Mouse (Mus musculus): Measurements from ENCODE around the gene Supt20. TPM values are rescaled to one million over a fixed set of nuclear protein-coding genes. Genes with fewer than 3 reads are reported as not detected.

The Supt20 gene
- polyA plus RNA-seq, 1 experiment from 2014 or later, result 111 TPM

- Histone ChIP-seq H3K4me2 (replicated peaks; ENCODE audit: low read depth, low read length) (no peak overlapping the region), H3K4me3 (ENCODE audit: low read depth, low read length) (no peak overlapping the region), H3K27me3 (ENCODE audit: control insufficient read depth, insufficient read depth, low read length) (no peaks in the 10 kb centered on the region), H3K4me1 (ENCODE audit: control insufficient read depth, insufficient read depth, low read length) (no peaks in the 10 kb centered on the region), H3K27ac (ENCODE audit: low read length) (no peak overlapping the region), H3K36me3 (ENCODE audit: control insufficient read depth, insufficient read depth, low read length) (no peaks in the 10 kb centered on the region), H3K9ac (replicated peaks; ENCODE audit: low read depth, low read length) (no peak overlapping the region), H3K9me3 (ENCODE audit: control insufficient read depth, low read depth, low read length) (no peaks in the 10 kb centered on the region)
- 54% methylated on average over 5 of the region's 5 CpGs for WGBS
- no peak for ATAC-seq (ENCODE audit: insufficient number of reproducible peaks, insufficient read depth, low FRiP score, low read depth)
These were observed 30.2 kb upstream of the Supt20 start for GRCm38 (mm10) chr3:54662411-54662810.

- 61% methylated on average over 3 of the region's 3 CpGs for WGBS
- ATAC-seq (ENCODE audit: insufficient number of reproducible peaks, insufficient read depth, low FRiP score, low read depth), result no peak
- H3K9ac ChIP-seq (replicated peaks; ENCODE audit: low read depth, low read length), result no peak overlapping the region
- H3K4me3 ChIP-seq (ENCODE audit: low read depth, low read length), result no peak overlapping the region
- H3K4me1 ChIP-seq (ENCODE audit: control insufficient read depth, insufficient read depth, low read length), result 0 out of 2 replicates have a peak, but pooled peaks cover 4% of the 10 kb centered on the region
- no peaks in the 10 kb centered on the region for H3K27me3 ChIP-seq (ENCODE audit: control insufficient read depth, insufficient read depth, low read length)
- no peak overlapping the region for H3K27ac ChIP-seq (ENCODE audit: low read length)
- no peaks in the 10 kb centered on the region for H3K36me3 ChIP-seq (ENCODE audit: control insufficient read depth, insufficient read depth, low read length)
- H3K9me3 ChIP-seq (ENCODE audit: control insufficient read depth, low read depth, low read length), result no peaks in the 10 kb centered on the region
- no peak overlapping the region for H3K4me2 ChIP-seq (replicated peaks; ENCODE audit: low read depth, low read length)
These were observed 24.5 kb upstream of the Supt20 start for GRCm38 (mm10) chr3:54668141-54668540.

- no peak for ATAC-seq (ENCODE audit: insufficient number of reproducible peaks, insufficient read depth, low FRiP score, low read depth)
- H3K4me3 ChIP-seq (ENCODE audit: low read depth, low read length), result no peak overlapping the region
- 80% methylated on average over 6 of the region's 6 CpGs for WGBS
- no peak overlapping the region for H3K4me2 ChIP-seq (replicated peaks; ENCODE audit: low read depth, low read length)
- peaks cover 4% of the 10 kb centered on the region; the same call in 1 of the 2 replicates for H3K4me1 ChIP-seq (ENCODE audit: control insufficient read depth, insufficient read depth, low read length)
- no peak overlapping the region for H3K9ac ChIP-seq (replicated peaks; ENCODE audit: low read depth, low read length)
- no peak overlapping the region for H3K27ac ChIP-seq (ENCODE audit: low read length)
- H3K9me3 ChIP-seq (ENCODE audit: control insufficient read depth, low read depth, low read length), result no peaks in the 10 kb centered on the region
- no peaks in the 10 kb centered on the region for H3K36me3 ChIP-seq (ENCODE audit: control insufficient read depth, insufficient read depth, low read length)
- H3K27me3 ChIP-seq (ENCODE audit: control insufficient read depth, insufficient read depth, low read length), result no peaks in the 10 kb centered on the region
These were observed 23.9 kb upstream of the Supt20 start for GRCm38 (mm10) chr3:54668722-54669121.

- Histone ChIP-seq H3K4me2 (replicated peaks; ENCODE audit: low read depth, low read length) (no peak overlapping the region), H3K9me3 (ENCODE audit: control insufficient read depth, low read depth, low read length) (no peaks in the 10 kb centered on the region), H3K4me3 (ENCODE audit: low read depth, low read length) (no peak overlapping the region), H3K9ac (replicated peaks; ENCODE audit: low read depth, low read length) (no peak overlapping the region), H3K4me1 (ENCODE audit: control insufficient read depth, insufficient read depth, low read length) (peaks cover 4% of the 10 kb centered on the region; the same call in 1 of the 2 replicates), H3K27ac (ENCODE audit: low read length) (no peak overlapping the region), H3K27me3 (ENCODE audit: control insufficient read depth, insufficient read depth, low read length) (no peaks in the 10 kb centered on the region), H3K36me3 (ENCODE audit: control insufficient read depth, insufficient read depth, low read length) (no peaks in the 10 kb centered on the region)
- no peak for ATAC-seq (ENCODE audit: insufficient number of reproducible peaks, insufficient read depth, low FRiP score, low read depth)
- 84% methylated on average over 6 of the region's 6 CpGs for WGBS
These were observed 23.0 kb upstream of the Supt20 start for GRCm38 (mm10) chr3:54669559-54669958.

- H3K9ac ChIP-seq (replicated peaks; ENCODE audit: low read depth, low read length), result no peak overlapping the region
- no peak overlapping the region for H3K4me2 ChIP-seq (replicated peaks; ENCODE audit: low read depth, low read length)
- no peaks in the 10 kb centered on the region for H3K27me3 ChIP-seq (ENCODE audit: control insufficient read depth, insufficient read depth, low read length)
- no peak overlapping the region for H3K4me3 ChIP-seq (ENCODE audit: low read depth, low read length)
- peaks cover 4% of the 10 kb centered on the region; the same call in 1 of the 2 replicates for H3K4me1 ChIP-seq (ENCODE audit: control insufficient read depth, insufficient read depth, low read length)
- 41% methylated on average over 3 of the region's 3 CpGs for WGBS
- no peak for ATAC-seq (ENCODE audit: insufficient number of reproducible peaks, insufficient read depth, low FRiP score, low read depth)
- H3K27ac ChIP-seq (ENCODE audit: low read length), result no peak overlapping the region
- no peaks in the 10 kb centered on the region for H3K9me3 ChIP-seq (ENCODE audit: control insufficient read depth, low read depth, low read length)
- H3K36me3 ChIP-seq (ENCODE audit: control insufficient read depth, insufficient read depth, low read length), result no peaks in the 10 kb centered on the region
These were observed 20.5 kb upstream of the Supt20 start for GRCm38 (mm10) chr3:54672111-54672510.

- Histone ChIP-seq H3K9ac (replicated peaks; ENCODE audit: low read depth, low read length) (no peak overlapping the region), H3K9me3 (ENCODE audit: control insufficient read depth, low read depth, low read length) (no peaks in the 10 kb centered on the region), H3K36me3 (ENCODE audit: control insufficient read depth, insufficient read depth, low read length) (no peaks in the 10 kb centered on the region), H3K27me3 (ENCODE audit: control insufficient read depth, insufficient read depth, low read length) (no peaks in the 10 kb centered on the region), H3K4me3 (ENCODE audit: low read depth, low read length) (no peak overlapping the region), H3K4me1 (ENCODE audit: control insufficient read depth, insufficient read depth, low read length) (peaks cover 4% of the 10 kb centered on the region; the same call in 1 of the 2 replicates), H3K27ac (ENCODE audit: low read length) (no peak overlapping the region), H3K4me2 (replicated peaks; ENCODE audit: low read depth, low read length) (no peak overlapping the region)
- ATAC-seq (ENCODE audit: insufficient number of reproducible peaks, insufficient read depth, low FRiP score, low read depth), result peak; percentile 76; the same call in 1 of the 2 replicates
- WGBS, result 19% methylated on average over 13 of the region's 13 CpGs
These were observed 19.8 kb upstream of the Supt20 start for GRCm38 (mm10) chr3:54672557-54673529.

- H3K4me1 ChIP-seq (ENCODE audit: control insufficient read depth, insufficient read depth, low read length), result peaks cover 4% of the 10 kb centered on the region; the same call in 1 of the 2 replicates
- 85% methylated on average over 2 of the region's 2 CpGs for WGBS
- H3K4me3 ChIP-seq (ENCODE audit: low read depth, low read length), result no peak overlapping the region
- H3K27ac ChIP-seq (ENCODE audit: low read length), result no peak overlapping the region
- no peak for ATAC-seq (ENCODE audit: insufficient number of reproducible peaks, insufficient read depth, low FRiP score, low read depth)
- H3K27me3 ChIP-seq (ENCODE audit: control insufficient read depth, insufficient read depth, low read length), result no peaks in the 10 kb centered on the region
- no peak overlapping the region for H3K9ac ChIP-seq (replicated peaks; ENCODE audit: low read depth, low read length)
- H3K9me3 ChIP-seq (ENCODE audit: control insufficient read depth, low read depth, low read length), result no peaks in the 10 kb centered on the region
- H3K4me2 ChIP-seq (replicated peaks; ENCODE audit: low read depth, low read length), result no peak overlapping the region
- H3K36me3 ChIP-seq (ENCODE audit: control insufficient read depth, insufficient read depth, low read length), result no peaks in the 10 kb centered on the region
These were observed 15.8 kb upstream of the Supt20 start for GRCm38 (mm10) chr3:54676818-54677217.

GRCm38 (mm10) chr3:54681310-54682204 lies 11.1 kb upstream of the Supt20 start:
- Histone ChIP-seq H3K4me3 (ENCODE audit: low read depth, low read length) (no peak overlapping the region), H3K36me3 (ENCODE audit: control insufficient read depth, insufficient read depth, low read length) (no peaks in the 10 kb centered on the region), H3K27ac (ENCODE audit: low read length) (no peak overlapping the region), H3K4me1 (ENCODE audit: control insufficient read depth, insufficient read depth, low read length) (no peaks in the 10 kb centered on the region), H3K9me3 (ENCODE audit: control insufficient read depth, low read depth, low read length) (no peaks in the 10 kb centered on the region), H3K27me3 (ENCODE audit: control insufficient read depth, insufficient read depth, low read length) (no peaks in the 10 kb centered on the region), H3K9ac (replicated peaks; ENCODE audit: low read depth, low read length) (no peak overlapping the region), H3K4me2 (replicated peaks; ENCODE audit: low read depth, low read length) (no peak overlapping the region)
- no peak for ATAC-seq (ENCODE audit: insufficient number of reproducible peaks, insufficient read depth, low FRiP score, low read depth)
- WGBS, result 60% methylated on average over 6 of the region's 6 CpGs

Measured in stomach, embryonic 14.5 days (tissue).